ENCODE assay signal across 15 mouse cellular contexts in the genomic region with DNA sequence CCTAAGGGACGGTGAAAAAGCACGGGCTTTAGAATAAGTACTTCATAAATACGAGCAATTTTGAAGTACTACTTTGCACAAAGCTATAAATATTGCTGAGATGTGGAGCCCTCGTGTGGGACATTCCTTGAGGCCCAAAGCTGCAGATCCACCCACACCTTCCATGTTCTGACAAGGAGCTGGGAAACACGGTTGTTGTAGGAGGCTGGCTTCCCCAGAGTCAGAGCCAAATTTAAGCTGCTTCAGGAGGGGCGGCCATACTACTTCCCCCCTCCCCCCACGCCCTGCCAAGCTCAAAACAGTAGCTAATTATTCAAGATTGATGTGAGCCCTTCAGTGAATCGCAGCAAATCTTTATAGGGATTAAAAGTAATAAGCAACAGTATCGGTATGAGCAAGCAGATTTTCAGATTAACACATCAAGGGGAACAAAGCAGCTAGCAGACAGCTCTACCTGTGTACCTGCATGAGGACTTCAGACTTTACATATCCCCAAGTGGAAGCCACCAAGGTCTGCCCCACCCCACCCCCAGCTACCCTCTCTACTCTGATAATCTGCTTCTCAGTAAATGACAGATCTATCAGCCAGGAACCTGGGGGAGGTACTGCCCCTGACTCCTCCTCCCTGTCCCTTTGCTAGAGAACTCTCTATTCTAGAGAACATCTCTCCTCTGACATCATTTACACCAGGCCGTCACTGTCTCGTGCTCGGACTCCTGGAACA.
A peak's percentile ranks its signal among the peaks of the same experiment; 100 is the strongest.
DNase-seq lines count a peak whose midpoint lies in the region; ATAC-seq lines count a peak whose summit lies in the region.
"Had no signal": no experiment of that assay in that cellular context is flagged by ENCODE, and none has a peak within 500 bp of the region (broad histone marks: within the 10 kb centered on the region; RNA-seq: fewer than 3 reads in every experiment).

No protein-coding gene starts in this region.

- H3K27me3 ChIP-seq in heart, embryonic 11.5 days (ENCODE audit: control insufficient read depth, insufficient read depth, low read length): no peaks in the 10 kb centered on the region
- H3K27me3 ChIP-seq in midbrain, embryonic 14.5 days (ENCODE audit: control insufficient read depth, insufficient read depth, low read length): no peaks in the 10 kb centered on the region
- H3K27me3 ChIP-seq: neural tube, embryonic 12.5 days; Patski had no signal

- H3K4me1 ChIP-seq in heart, embryonic 11.5 days (ENCODE audit: control insufficient read depth, insufficient read depth, low read length): peaks cover 11% of the 10 kb centered on the region
- peaks cover 57% of the 10 kb centered on the region for H3K4me1 ChIP-seq in midbrain, embryonic 14.5 days (ENCODE audit: control insufficient read depth, insufficient read depth, low read length)

- 40% methylated on average over 12 of the region's 12 CpGs for WGBS in heart, embryonic 11.5 days (ENCODE audit: insufficient replicate concordance)
- 40% methylated on average over 12 of the region's 12 CpGs for WGBS in midbrain, embryonic 14.5 days

- DNase-seq in heart, adult 8-10 months (ENCODE audit: low spot score): no peak
- peak; percentile 83 for DNase-seq in right cerebral cortex, adult 18-20 months
- no peak for DNase-seq in right cerebral cortex, postnatal 4 days
- no peak for DNase-seq in midbrain, embryonic 14.5 days
- DNase-seq in urinary bladder, postnatal 25 days (ENCODE audit: low spot score): no peak
- DNase-seq in kidney, postnatal 25 days: no peak
- no peak for DNase-seq in spleen, postnatal 10 days (ENCODE audit: low spot score in 2 of 2)
- DNase-seq: adrenal gland, postnatal 36 days; cerebellum, adult 9-10 months; gastrocnemius, postnatal 14 days; layer of hippocampus, adult 9-11 months; thymus, postnatal 4 days had no signal

- no peak overlapping the region for H3K9ac ChIP-seq in heart, embryonic 11.5 days (ENCODE audit: low read depth, low read length)
- H3K9ac ChIP-seq in midbrain, embryonic 14.5 days (replicated peaks; ENCODE audit: low read length): no peak overlapping the region
- H3K9ac ChIP-seq: neural tube, embryonic 12.5 days had no signal

- H3K4me3 ChIP-seq in heart, embryonic 11.5 days (ENCODE audit: low read depth, low read length): no peak overlapping the region
- H3K4me3 ChIP-seq in midbrain, embryonic 14.5 days (replicated peaks; ENCODE audit: low read depth, low read length): no peak overlapping the region
- H3K4me3 ChIP-seq: neural tube, embryonic 12.5 days had no signal

- ATAC-seq in heart, embryonic 11.5 days (replicated peaks; ENCODE audit: insufficient number of reproducible peaks, low FRiP score, low TSS enrichment): no peak
- ATAC-seq in midbrain, embryonic 14.5 days (ENCODE audit: low FRiP score, low TSS enrichment): peak; percentile 28; the same call in 1 of the 2 replicates
- ATAC-seq: Patski had no signal

- peak overlapping the region; percentile 14; the same call in 1 of the 2 replicates for H3K4me2 ChIP-seq in heart, embryonic 11.5 days
- H3K4me2 ChIP-seq in midbrain, embryonic 14.5 days (ENCODE audit: low read length): peak overlapping the region; percentile 19; the same call in 1 of the 2 replicates
- H3K4me2 ChIP-seq: neural tube, embryonic 12.5 days had no signal

- H3K9me3 ChIP-seq in heart, embryonic 11.5 days (replicated peaks; ENCODE audit: control insufficient read depth, low read length): no peaks in the 10 kb centered on the region
- H3K9me3 ChIP-seq in midbrain, embryonic 14.5 days (ENCODE audit: control insufficient read depth, low read length): no peaks in the 10 kb centered on the region
- H3K9me3 ChIP-seq: neural tube, embryonic 12.5 days had no signal

- no peak overlapping the region for H3K27ac ChIP-seq in heart, embryonic 11.5 days (ENCODE audit: low read depth, low read length)
- H3K27ac ChIP-seq in midbrain, embryonic 14.5 days (replicated peaks; ENCODE audit: low read depth, low read length): no peak overlapping the region
- H3K27ac ChIP-seq: neural tube, embryonic 12.5 days had no signal

- no peaks in the 10 kb centered on the region for H3K36me3 ChIP-seq in heart, embryonic 11.5 days (ENCODE audit: control insufficient read depth, insufficient read depth, low read length)
- no peaks in the 10 kb centered on the region for H3K36me3 ChIP-seq in midbrain, embryonic 14.5 days (ENCODE audit: control insufficient read depth, insufficient read depth, low read length)
- H3K36me3 ChIP-seq: neural tube, embryonic 12.5 days had no signal
